Mouse (Mus musculus): ENCODE measurements around the gene Lmx1a. TPM values are rescaled to one million over a fixed set of nuclear protein-coding genes. Genes with fewer than 3 reads are reported as not detected.

Lmx1a gene
- total RNA-seq, 2 experiments from 2014 or later, result not detected

DNA sequence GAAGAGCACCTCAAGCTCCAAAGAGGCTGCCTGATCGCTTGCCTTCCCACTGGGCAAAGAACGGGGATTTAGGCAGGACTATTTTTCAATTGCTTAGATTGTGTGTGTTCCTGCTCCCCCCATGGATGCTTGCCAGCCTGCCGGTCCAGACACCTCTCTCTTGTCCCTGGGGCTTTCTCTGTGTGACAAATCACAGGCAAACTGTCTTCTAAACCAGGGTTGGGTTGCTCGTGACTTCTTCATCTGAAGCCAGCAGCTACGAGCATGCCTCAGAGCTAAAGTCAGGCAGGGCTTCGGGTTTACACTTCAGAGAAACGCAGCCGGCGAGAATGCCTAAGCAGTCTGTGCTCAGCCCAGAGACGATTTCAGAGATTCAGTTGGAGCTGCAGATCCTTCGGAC, 189.3 kb downstream of the Lmx1a start:
- no peak for DNase-seq (ENCODE audit: low spot score in 2 of 2)

GRCm38 (mm10) chr1:167885776-167886175, 196.7 kb downstream of the Lmx1a start:
- DNase-seq (ENCODE audit: low spot score in 2 of 2), result no peak

- DNase-seq (ENCODE audit: low spot score in 2 of 2), result no peak
These were observed 199.1 kb downstream of the Lmx1a start for GRCm38 (mm10) chr1:167888120-167888519.

DNA sequence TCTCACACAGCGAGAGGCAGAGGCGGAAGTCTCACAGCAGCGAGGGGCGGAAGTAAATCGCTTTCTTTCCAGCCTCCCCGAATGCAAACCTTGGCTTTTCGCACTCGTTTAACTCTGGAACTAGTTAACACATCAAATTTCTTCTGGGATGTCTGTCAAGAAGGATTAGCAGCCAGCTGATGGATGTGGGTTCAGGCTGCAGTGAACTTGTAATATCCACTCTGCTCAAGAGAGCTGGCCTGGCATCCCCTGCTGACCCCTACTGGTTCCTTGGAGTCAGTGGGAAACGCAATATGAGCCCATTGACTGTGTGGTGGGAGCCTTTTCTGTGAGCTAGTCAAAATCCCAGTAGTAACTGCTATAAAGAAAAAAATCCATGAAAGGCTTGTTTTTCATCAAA, 199.8 kb downstream of the Lmx1a start:
- no peak for DNase-seq (ENCODE audit: low spot score in 2 of 2)

DNA sequence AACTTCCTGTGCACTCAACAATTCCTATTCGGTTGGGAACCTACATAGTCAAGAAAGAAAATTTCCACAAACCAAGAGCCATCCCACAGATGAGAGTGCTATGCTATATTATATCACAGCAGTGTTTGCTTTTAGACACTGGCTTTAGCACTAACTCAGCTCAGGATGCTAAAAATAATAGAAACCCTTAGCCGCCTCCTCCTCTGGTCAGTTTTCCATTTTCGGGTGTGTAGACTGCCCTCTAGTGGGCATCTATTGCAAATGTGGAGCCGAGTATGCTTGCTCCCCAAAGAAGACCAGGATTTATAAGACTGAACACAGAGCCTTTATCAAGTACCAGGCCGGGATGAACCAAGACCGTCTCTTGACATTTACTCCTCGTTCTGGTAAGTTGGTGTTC, 207.2 kb downstream of the Lmx1a start:
- DNase-seq (ENCODE audit: low spot score in 2 of 2), result peak; percentile 47 to 49

Other genes starting within 250 kb of the Lmx1a start
- gene Lrrc52, start 222.5 kb upstream of the Lmx1a start, total RNA-seq (2021), result not detected
- gene Rxrg, start 90.9 kb upstream of the Lmx1a start, total RNA-seq (2021), result 10 to 100 TPM; 12.5 to 20.6 TPM

All from left cerebral cortex, adult 18-20 months (tissue).